In the genomic region with DNA sequence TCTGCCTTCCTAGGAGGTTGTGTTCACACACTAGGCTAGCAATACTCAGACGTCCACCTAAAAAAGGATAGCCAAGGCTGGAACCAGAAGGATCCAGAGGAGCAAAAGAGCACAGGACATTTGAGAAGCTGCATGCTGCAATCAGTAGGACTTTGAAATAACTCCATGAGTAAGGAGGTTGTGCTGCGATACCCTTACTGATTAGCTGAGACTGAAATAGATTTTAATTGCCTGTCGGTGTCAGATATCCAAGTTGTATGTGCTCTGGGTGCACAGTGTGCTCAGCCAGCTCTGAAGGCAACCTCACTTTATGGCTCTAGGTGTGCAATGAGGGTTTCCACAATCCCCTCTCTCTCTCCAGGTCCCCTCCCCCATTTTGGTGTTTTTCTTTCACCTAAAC, we compare ENCODE assay signal across 13 mouse cellular contexts.
"Had no signal": no experiment of that assay in that cellular context is flagged by ENCODE, and none has a peak within 500 bp of the region (broad histone marks: within the 10 kb centered on the region; RNA-seq: fewer than 3 reads in every experiment).

No protein-coding gene starts in this region.

- DNase-seq: kidney, adult 18-20 months; kidney, postnatal 10 days; kidney, postnatal 4 days; liver; liver, embryonic 13.5 days; liver, postnatal 0 days; right cerebral cortex, adult 18-20 months; right cerebral cortex, postnatal 25 days; thymus, postnatal 14 days had no signal

- H3K4me1 ChIP-seq: liver, embryonic 13.5 days had no signal

- H3K4me3 ChIP-seq: layer of hippocampus, adult 2 months; liver, embryonic 13.5 days; midbrain, embryonic 12.5 days had no signal

- H3K36me3 ChIP-seq: liver, embryonic 13.5 days; midbrain, embryonic 12.5 days had no signal

- H3K9me3 ChIP-seq: liver, embryonic 13.5 days; midbrain, embryonic 12.5 days had no signal

- H3K4me2 ChIP-seq: liver, embryonic 13.5 days; midbrain, embryonic 12.5 days had no signal

- H3K27me3 ChIP-seq: liver, embryonic 13.5 days; midbrain, embryonic 12.5 days had no signal

- ATAC-seq: liver, postnatal 0 days; midbrain, embryonic 16.5 days had no signal

- H3K27ac ChIP-seq: layer of hippocampus, adult 2 months; liver, embryonic 13.5 days; midbrain, embryonic 12.5 days; stomach, postnatal 0 days had no signal

- H3K9ac ChIP-seq: liver, embryonic 13.5 days; liver, postnatal 0 days; midbrain, embryonic 12.5 days had no signal
